Mouse (Mus musculus) testis, adult 2 months (tissue): ENCODE data around the gene Rcvrn.

Source experiments
- CTCF ChIP-seq: fragments of 200-500 bp; IDR thresholded peaks from 2 replicates; pipeline ENCODE4 v1.5.1; 2012; ENCODE audit warnings: low read depth, mild to moderate bottlenecking, inconsistent platforms, low read length, moderate library complexity; ENCODE audit not compliant: control insufficient read depth, insufficient read depth, insufficient replicate concordance
- POLR2A ChIP-seq: fragments of 200-500 bp; IDR thresholded peaks from 2 replicates; pipeline ENCODE4 v1.6.1; 2012; ENCODE audit warnings: low read depth, mild to moderate bottlenecking, inconsistent platforms, low read length, moderate library complexity; ENCODE audit not compliant: control insufficient read depth

DNA sequence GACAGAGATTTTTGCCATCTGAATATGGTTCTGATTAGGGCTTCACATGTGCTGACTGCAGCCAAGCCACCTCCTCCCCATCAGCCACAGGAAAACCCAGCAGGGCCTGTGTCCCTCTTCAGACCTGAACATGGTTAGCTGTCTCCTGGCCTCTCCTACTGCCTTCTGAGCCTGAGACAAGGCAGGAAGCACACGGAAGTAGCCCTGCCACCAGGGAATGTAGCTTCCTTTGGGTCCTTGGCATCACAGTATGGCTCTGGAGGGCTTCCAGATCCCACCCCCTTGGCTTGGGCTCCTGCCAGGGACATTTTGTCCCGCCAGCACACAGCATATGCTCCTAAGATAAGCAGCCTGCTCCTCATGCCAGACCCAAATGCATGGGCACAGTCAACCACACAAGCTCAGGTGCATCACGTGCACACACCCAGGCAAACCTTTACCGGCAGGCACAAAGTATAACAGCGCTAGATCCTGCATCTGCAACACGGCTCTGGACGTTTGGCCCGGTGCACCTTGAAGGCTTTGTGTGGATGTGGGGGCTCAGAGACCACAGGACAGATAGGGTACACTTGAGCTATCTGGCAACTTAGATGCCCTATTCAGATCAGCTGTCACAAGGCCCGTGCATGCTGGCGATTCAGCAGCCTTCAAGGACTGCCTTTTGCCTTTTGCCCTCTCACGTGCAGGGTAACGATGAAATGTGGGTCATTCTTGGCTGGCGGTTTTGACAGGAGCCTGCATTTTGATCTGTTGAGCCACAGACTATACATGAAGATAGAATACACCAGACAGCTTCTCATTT lies 27.4 kb upstream of the Rcvrn start:
- TF ChIP-seq POLR2A (no peak), CTCF (no peak)
